Mouse (Mus musculus): ENCODE results near the gene Mrc2. TPM values are rescaled to one million over a fixed set of nuclear protein-coding genes. Genes with fewer than 3 reads are reported as not detected.
A peak's percentile ranks its signal among the peaks of the same experiment; 100 is the strongest.

Gene Mrc2
- polyA plus RNA-seq (2012; rRNA removed), result 12.5 and 17.3 TPM in 2 replicates

- no peak for TF ChIP-seq CTCF (IDR thresholded peaks at IDR 0.05; ENCODE audit: borderline replicate concordance, extremely low read depth, insufficient read depth, insufficient read length)
- no peak for TF ChIP-seq POLR2A (IDR thresholded peaks at IDR 0.05; ENCODE audit: borderline replicate concordance, extremely low read depth, insufficient read depth, insufficient read length, poor library complexity, severe bottlenecking)
- peak; percentile 81 for DNase-seq (ENCODE audit: low read depth)
Observed at GRCm38 (mm10) chr11:105292124-105293071, at the start of gene Mrc2. Gene Mrc2 (plus strand): TSS chr11:105292643.

DNA sequence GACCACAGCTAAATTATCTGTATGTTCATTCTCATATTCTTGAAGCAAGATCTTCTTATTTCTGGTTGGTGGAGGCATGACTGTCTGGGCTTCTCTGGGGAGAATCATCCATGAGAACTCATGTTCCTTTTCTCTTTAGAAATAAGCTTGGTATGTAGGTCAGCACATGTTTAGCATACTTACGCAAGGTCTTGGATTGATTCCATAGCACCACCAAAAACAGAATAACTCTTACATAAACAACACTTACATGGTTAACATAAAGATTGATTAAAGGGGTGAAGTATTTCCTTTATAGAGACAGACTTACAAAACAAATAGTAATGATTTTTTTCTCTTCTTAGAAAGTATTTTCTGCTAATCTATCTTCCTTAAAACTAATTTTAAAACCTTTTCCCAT is 46.1 kb upstream of the Mrc2 start:
- no peak for DNase-seq (ENCODE audit: low read depth)
- TF ChIP-seq CTCF (IDR thresholded peaks at IDR 0.05; ENCODE audit: borderline replicate concordance, extremely low read depth, insufficient read depth, insufficient read length) (no peak), POLR2A (IDR thresholded peaks at IDR 0.05; ENCODE audit: borderline replicate concordance, extremely low read depth, insufficient read depth, insufficient read length, poor library complexity, severe bottlenecking) (no peak)

GRCm38 (mm10) chr11:105246785-105247184 is 45.7 kb upstream of the Mrc2 start:
- TF ChIP-seq CTCF (IDR thresholded peaks at IDR 0.05; ENCODE audit: borderline replicate concordance, extremely low read depth, insufficient read depth, insufficient read length) (no peak), POLR2A (IDR thresholded peaks at IDR 0.05; ENCODE audit: borderline replicate concordance, extremely low read depth, insufficient read depth, insufficient read length, poor library complexity, severe bottlenecking) (no peak)

GRCm38 (mm10) chr11:105247321-105247720 is 45.1 kb upstream of the Mrc2 start:
- TF ChIP-seq POLR2A (IDR thresholded peaks at IDR 0.05; ENCODE audit: borderline replicate concordance, extremely low read depth, insufficient read depth, insufficient read length, poor library complexity, severe bottlenecking) (no peak), CTCF (IDR thresholded peaks at IDR 0.05; ENCODE audit: borderline replicate concordance, extremely low read depth, insufficient read depth, insufficient read length) (no peak)
- no peak for DNase-seq (ENCODE audit: low read depth)

More at GRCm38 (mm10) chr11:105246785-105247184, 45.7 kb upstream of the Mrc2 start:
- no peak for DNase-seq (ENCODE audit: low read depth)

DNA sequence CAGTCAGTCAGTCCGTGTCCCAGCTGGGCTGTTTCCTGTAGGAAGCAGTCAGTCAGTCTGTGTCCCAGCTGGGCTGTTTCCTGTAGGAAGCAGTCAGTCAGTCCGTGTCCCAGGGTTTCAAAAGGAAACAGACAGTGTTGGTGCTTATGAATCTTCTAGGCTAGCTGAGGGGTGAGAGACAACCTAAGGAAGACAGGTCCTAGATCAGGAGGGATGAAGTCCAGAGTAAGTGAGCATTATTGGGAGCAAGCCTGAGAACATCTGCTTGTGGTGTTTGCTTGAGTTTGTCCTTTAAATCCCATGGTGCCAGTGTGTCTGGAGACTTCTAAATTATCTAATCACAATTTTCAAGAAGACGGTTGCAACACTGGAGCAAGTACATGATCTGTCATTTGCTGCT is 32.7 kb upstream of the Mrc2 start:
- DNase-seq (ENCODE audit: low read depth), result no peak

DNA sequence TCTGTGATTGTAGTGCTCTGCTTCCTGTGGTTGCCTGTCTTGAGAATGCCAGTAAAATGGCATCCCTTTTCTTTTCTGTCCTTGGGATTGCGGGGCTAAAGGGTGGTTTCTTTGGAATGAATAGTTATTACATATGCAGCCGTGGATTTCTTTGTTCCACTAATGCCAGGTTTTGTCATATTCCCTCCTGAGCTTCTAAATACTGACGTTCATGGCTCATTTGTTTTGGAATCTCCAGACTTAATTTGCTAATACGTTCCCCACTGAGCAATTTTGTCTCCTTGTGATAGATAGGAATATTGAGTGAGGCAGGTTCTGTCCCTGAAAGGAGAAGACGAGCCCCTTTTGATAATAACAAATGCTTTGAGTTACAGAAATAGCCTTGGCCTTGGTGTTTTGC is 31.3 kb upstream of the Mrc2 start:
- TF ChIP-seq POLR2A (IDR thresholded peaks at IDR 0.05; ENCODE audit: borderline replicate concordance, extremely low read depth, insufficient read depth, insufficient read length, poor library complexity, severe bottlenecking), result no peak
- TF ChIP-seq CTCF (IDR thresholded peaks at IDR 0.05; ENCODE audit: borderline replicate concordance, extremely low read depth, insufficient read depth, insufficient read length), result no peak
- peak; percentile 18 for DNase-seq (ENCODE audit: low read depth)

More for the DNA sequence above, 32.7 kb upstream of the Mrc2 start:
- TF ChIP-seq CTCF (IDR thresholded peaks at IDR 0.05; ENCODE audit: borderline replicate concordance, extremely low read depth, insufficient read depth, insufficient read length) (no peak), POLR2A (IDR thresholded peaks at IDR 0.05; ENCODE audit: borderline replicate concordance, extremely low read depth, insufficient read depth, insufficient read length, poor library complexity, severe bottlenecking) (no peak)

DNA sequence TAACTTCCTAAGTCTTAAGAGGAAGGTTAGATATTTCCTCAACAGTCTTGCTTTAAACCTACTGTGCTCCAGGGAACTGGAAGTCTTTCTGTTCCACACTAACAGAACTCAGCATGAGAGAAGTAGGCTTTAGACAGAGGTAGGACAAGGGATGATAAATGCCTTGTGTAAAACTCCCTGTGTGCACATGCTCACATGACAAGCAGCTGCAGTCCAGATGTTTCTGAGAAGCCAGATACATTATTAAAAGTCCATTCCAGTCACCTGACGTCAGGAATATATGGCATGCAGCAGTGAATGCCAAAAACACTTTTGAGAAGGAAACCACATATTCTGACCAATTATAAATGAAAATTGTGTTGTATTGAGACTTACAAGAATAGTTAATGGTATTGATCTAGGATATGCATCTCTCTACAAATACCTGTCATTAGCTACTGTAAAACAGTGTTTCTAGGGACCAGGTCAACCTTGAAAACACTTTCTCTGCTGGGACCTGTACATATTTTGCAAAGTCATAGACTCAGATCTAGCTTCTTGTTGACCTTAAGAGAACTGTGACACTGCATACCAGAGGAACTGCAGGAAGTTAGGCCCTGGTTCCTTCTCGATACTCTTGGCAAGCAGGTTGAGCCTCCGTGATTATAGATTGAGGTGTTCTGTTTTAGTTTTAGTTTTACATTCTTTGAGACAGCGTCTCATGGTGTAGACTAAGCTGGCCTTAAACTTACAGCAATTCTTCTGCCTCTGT is 30.7 kb upstream of the Mrc2 start:
- TF ChIP-seq CTCF (IDR thresholded peaks at IDR 0.05; ENCODE audit: borderline replicate concordance, extremely low read depth, insufficient read depth, insufficient read length), result no peak
- TF ChIP-seq POLR2A (IDR thresholded peaks at IDR 0.05; ENCODE audit: borderline replicate concordance, extremely low read depth, insufficient read depth, insufficient read length, poor library complexity, severe bottlenecking), result no peak
- no peak for DNase-seq (ENCODE audit: low read depth)

DNA sequence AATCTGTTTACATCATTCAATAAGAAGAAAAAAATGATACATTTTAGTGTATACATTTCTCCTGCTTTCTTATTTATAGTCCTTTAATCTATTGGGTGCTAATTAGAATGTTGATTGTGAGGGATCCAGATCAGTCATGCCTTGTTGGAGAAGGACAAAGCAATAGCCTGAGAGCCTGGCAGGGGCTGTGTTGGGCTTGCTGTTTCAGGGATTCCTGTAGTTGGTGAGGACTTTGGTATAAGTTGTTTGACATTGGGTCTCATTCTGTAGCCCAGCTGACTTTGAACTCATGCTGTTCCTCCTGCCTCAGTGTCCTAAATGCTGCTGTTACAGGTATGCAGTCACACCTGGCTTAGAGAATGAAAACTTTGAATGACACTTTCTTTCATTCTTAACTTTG is 27.9 kb upstream of the Mrc2 start:
- DNase-seq (ENCODE audit: low read depth), result peak; percentile 64
- TF ChIP-seq POLR2A (IDR thresholded peaks at IDR 0.05; ENCODE audit: borderline replicate concordance, extremely low read depth, insufficient read depth, insufficient read length, poor library complexity, severe bottlenecking) (no peak), CTCF (IDR thresholded peaks at IDR 0.05; ENCODE audit: borderline replicate concordance, extremely low read depth, insufficient read depth, insufficient read length) (no peak)

GRCm38 (mm10) chr11:105264988-105265387 is 27.5 kb upstream of the Mrc2 start:
- TF ChIP-seq POLR2A (IDR thresholded peaks at IDR 0.05; ENCODE audit: borderline replicate concordance, extremely low read depth, insufficient read depth, insufficient read length, poor library complexity, severe bottlenecking) (no peak), CTCF (IDR thresholded peaks at IDR 0.05; ENCODE audit: borderline replicate concordance, extremely low read depth, insufficient read depth, insufficient read length) (no peak)
- DNase-seq (ENCODE audit: low read depth), result no peak

GRCm38 (mm10) chr11:105270155-105270554 is 22.3 kb upstream of the Mrc2 start:
- DNase-seq (ENCODE audit: low read depth), result peak; percentile 66
- TF ChIP-seq CTCF (IDR thresholded peaks at IDR 0.05; ENCODE audit: borderline replicate concordance, extremely low read depth, insufficient read depth, insufficient read length) (peak; percentile 31; the same call in 1 of the 2 replicates), POLR2A (IDR thresholded peaks at IDR 0.05; ENCODE audit: borderline replicate concordance, extremely low read depth, insufficient read depth, insufficient read length, poor library complexity, severe bottlenecking) (no peak)

GRCm38 (mm10) chr11:105280456-105280855 is 12.0 kb upstream of the Mrc2 start:
- no peak for TF ChIP-seq CTCF (IDR thresholded peaks at IDR 0.05; ENCODE audit: borderline replicate concordance, extremely low read depth, insufficient read depth, insufficient read length)
- TF ChIP-seq POLR2A (IDR thresholded peaks at IDR 0.05; ENCODE audit: borderline replicate concordance, extremely low read depth, insufficient read depth, insufficient read length, poor library complexity, severe bottlenecking), result no peak
- no peak for DNase-seq (ENCODE audit: low read depth)

Measured in brain, embryonic 14.5 days (tissue).